Mouse (Mus musculus): ENCODE data around the gene Atxn1.

- TF ChIP-seq CTCF (IDR thresholded peaks at IDR 0.05 in 2 of 3, conservative IDR thresholded peaks at IDR 0.05 in 1 of 3; ENCODE audit: control insufficient read depth in 1 of 3, insufficient read depth in 1 of 3, low read depth in 2 of 3, low read length in 3 of 3, poor library complexity in 1 of 3, severe bottlenecking in 1 of 3) (no peak), USF2 (IDR thresholded peaks at IDR 0.05; ENCODE audit: borderline replicate concordance in 1 of 2, insufficient read depth in 1 of 2, low read depth in 1 of 2, low read length in 2 of 2) (no peak), POLR2A (IDR thresholded peaks at IDR 0.05; ENCODE audit: control insufficient read depth in 1 of 2, insufficient read depth in 1 of 2, low read depth in 1 of 2, low read length in 2 of 2, poor library complexity in 1 of 2) (no peak), UBTF (IDR thresholded peaks at IDR 0.05; ENCODE audit: borderline replicate concordance, insufficient read depth, low read depth, low read length) (no peak), ZC3H11A (IDR thresholded peaks at IDR 0.05; ENCODE audit: low read depth, low read length) (no peak), TBP (IDR thresholded peaks at IDR 0.05; ENCODE audit: low read depth, low read length) (no peak), EP300 (IDR thresholded peaks at IDR 0.05; ENCODE audit: low read depth in 1 of 2, low read length in 2 of 2) (no peak), POLR2AphosphoS2 (IDR thresholded peaks at IDR 0.05; ENCODE audit: low read length) (no peak), ELF1 (IDR thresholded peaks at IDR 0.05; ENCODE audit: low read depth, low read length) (no peak), NELFE (IDR thresholded peaks at IDR 0.05; ENCODE audit: low read depth, low read length) (no peak), CHD2 (IDR thresholded peaks at IDR 0.05; ENCODE audit: low read length) (no peak), MAFK (IDR thresholded peaks at IDR 0.05; ENCODE audit: borderline replicate concordance, low read depth, low read length) (no peak), GATA1 (IDR thresholded peaks at IDR 0.05; ENCODE audit: low read depth, low read length) (no peak)
These were observed 238.6 kb downstream of the Atxn1 start for GRCm38 (mm10) chr13:45726181-45726580.
